Mouse (Mus musculus) C2C12 (cell line): ENCODE measurements around the gene Sept1.

Source experiments
- CEBPB ChIP-seq: IDR thresholded peaks from one replicate; pipeline ENCODE4 v1.6.1; 2011; ENCODE audit warnings: low read depth, mild to moderate bottlenecking, control low read depth, moderate library complexity
- CTCF ChIP-seq: IDR thresholded peaks from one replicate; pipeline ENCODE4 v1.5.1; 2011; ENCODE audit not compliant: control insufficient read depth, insufficient read depth, insufficient read length
- MAX ChIP-seq: IDR thresholded peaks from one replicate; pipeline ENCODE4 v1.6.1; 2011; ENCODE audit warnings: mild to moderate bottlenecking, control low read depth
- MYOD1 ChIP-seq: IDR thresholded peaks from one replicate; pipeline ENCODE4 v1.6.1; 2011; ENCODE audit warnings: low read depth; ENCODE audit not compliant: control insufficient read depth, insufficient read length
- MYOG ChIP-seq: IDR thresholded peaks from one replicate; pipeline ENCODE4 v1.6.1; 2011; ENCODE audit not compliant: control insufficient read depth, insufficient read length; ENCODE audit errors: extremely low read depth
- USF1 ChIP-seq: IDR thresholded peaks from one replicate; pipeline ENCODE4 v1.6.1; 2011; ENCODE audit warnings: low read depth, mild to moderate bottlenecking, control low read depth, moderate library complexity

GRCm38 (mm10) chr7:127273118-127273923 lies 40.4 kb upstream of the Sept1 start:
- TF ChIP-seq CTCF (no peak), MAX (no peak), MYOG (no peak), USF1 (no peak), CEBPB (no peak), MYOD1 (no peak)
